8 mouse cellular contexts compared by ENCODE assay signal in genomic region chr16:18876091-18876441, GRCm38 (mm10). TPM values are rescaled to one million over a fixed set of nuclear protein-coding genes. Genes with fewer than 3 reads are reported as not detected.
A peak's percentile ranks its signal among the peaks of the same experiment; 100 is the strongest.
DNase-seq lines count a peak whose midpoint lies in the region; ATAC-seq and TF ChIP-seq lines count a peak whose summit lies in the region.

No protein-coding gene starts in this region.

- H3K4me1 ChIP-seq in cerebellum, adult 2 months (ENCODE audit: control insufficient read depth, insufficient read depth, low read length): no peaks in the 10 kb centered on the region
- peaks cover 6% of the 10 kb centered on the region for H3K4me1 ChIP-seq in testis, adult 2 months (ENCODE audit: control insufficient read depth, insufficient read depth, low read length)
- H3K4me1 ChIP-seq in limb, embryonic 14.5 days (ENCODE audit: control insufficient read depth, insufficient read depth, low read length): no peaks in the 10 kb centered on the region; the same call in 1 of the 2 replicates
- peaks cover 4% of the 10 kb centered on the region for H3K4me1 ChIP-seq in stomach, embryonic 16.5 days (ENCODE audit: control insufficient read depth, insufficient read depth, low read length)

- ATAC-seq in limb, embryonic 14.5 days (ENCODE audit: low FRiP score, low read depth): no peak; the same call in 1 of the 2 replicates
- no peak; the same call in 1 of the 2 replicates for ATAC-seq in stomach, embryonic 16.5 days (ENCODE audit: insufficient read depth, low FRiP score)

- TF ChIP-seq CTCF in cerebellum, adult 2 months (IDR thresholded peaks at IDR 0.05; ENCODE audit: borderline replicate concordance, insufficient read depth, low read depth, low read length): no peak
- TF ChIP-seq CTCF in testis, adult 2 months (IDR thresholded peaks at IDR 0.05; ENCODE audit: control insufficient read depth, insufficient read depth, insufficient replicate concordance, low read depth, low read length): no peak

- H3K27me3 ChIP-seq in cerebellum, adult 2 months (ENCODE audit: control insufficient read depth, insufficient read depth, low read length): no peaks in the 10 kb centered on the region
- H3K27me3 ChIP-seq in testis, adult 2 months (ENCODE audit: control insufficient read depth, insufficient read depth, low read length): no peaks in the 10 kb centered on the region
- no peaks in the 10 kb centered on the region for H3K27me3 ChIP-seq in limb, embryonic 14.5 days (ENCODE audit: control insufficient read depth, insufficient read depth, low read length)
- no peaks in the 10 kb centered on the region for H3K27me3 ChIP-seq in stomach, embryonic 16.5 days (ENCODE audit: control insufficient read depth, insufficient read depth, low read length)

- under 1% methylated on average over 17 of the region's 17 CpGs for WGBS in cerebellum, adult 2 months
- WGBS in limb, embryonic 14.5 days: under 1% methylated on average over 17 of the region's 17 CpGs
- WGBS in stomach, embryonic 16.5 days: 1% methylated on average over 17 of the region's 17 CpGs

- no peak for TF ChIP-seq POLR2A in cerebellum, adult 2 months (IDR thresholded peaks at IDR 0.05; ENCODE audit: borderline replicate concordance, insufficient read depth, low read length)
- no peak for TF ChIP-seq POLR2A in testis, adult 2 months (IDR thresholded peaks at IDR 0.05; ENCODE audit: control insufficient read depth, low read depth, low read length)
- TF ChIP-seq POLR2A in limb, embryonic 14.5 days (IDR thresholded peaks at IDR 0.05; ENCODE audit: borderline replicate concordance, extremely low read depth, insufficient read depth, insufficient read length): no peak; the same call in 1 of the 2 replicates

- H3K4me3 ChIP-seq in cerebellum, adult 2 months (replicated peaks; ENCODE audit: insufficient read depth, low read depth, low read length): peak overlapping the region; percentile 73
- H3K4me3 ChIP-seq in testis, adult 2 months (ENCODE audit: control insufficient read depth, low read depth, low read length): peak overlapping the region; percentile 95
- H3K4me3 ChIP-seq in limb, embryonic 14.5 days (replicated peaks; ENCODE audit: low read length): peak overlapping the region; percentile 87
- H3K4me3 ChIP-seq in stomach, embryonic 16.5 days (replicated peaks; ENCODE audit: low read length): peak overlapping the region; percentile 79

- H3K9ac ChIP-seq in limb, embryonic 14.5 days (ENCODE audit: low read depth, low read length, severe bottlenecking): peak overlapping the region; percentile 88
- peak overlapping the region; percentile 89 for H3K9ac ChIP-seq in stomach, embryonic 16.5 days (ENCODE audit: low read length)

- H3K4me2 ChIP-seq in limb, embryonic 14.5 days (replicated peaks; ENCODE audit: low read depth, low read length, severe bottlenecking): peak overlapping the region; percentile 82
- peak overlapping the region; percentile 73 for H3K4me2 ChIP-seq in stomach, embryonic 16.5 days (ENCODE audit: low read depth, low read length)

- no peaks in the 10 kb centered on the region for H3K9me3 ChIP-seq in limb, embryonic 14.5 days (ENCODE audit: control insufficient read depth, low read length)
- no peaks in the 10 kb centered on the region for H3K9me3 ChIP-seq in stomach, embryonic 16.5 days (replicated peaks; ENCODE audit: control insufficient read depth, low read length)

- DNase-seq in cerebellum, adult 2 months: no peak
- DNase-seq in cerebellum, postnatal 10 days: no peak
- no peak for DNase-seq in testis, postnatal 10 days (ENCODE audit: low spot score)
- DNase-seq in limb, embryonic 14.5 days (ENCODE audit: low spot score): no peak
- no peak for DNase-seq in frontal cortex, postnatal 25 days (ENCODE audit: low spot score in 2 of 2)
- DNase-seq in urinary bladder, postnatal 25 days (ENCODE audit: low spot score): no peak

- no peaks in the 10 kb centered on the region; the same call in 1 of the 2 replicates for H3K36me3 ChIP-seq in testis, adult 2 months (ENCODE audit: control insufficient read depth, insufficient read depth, low read length)
- H3K36me3 ChIP-seq in limb, embryonic 14.5 days (ENCODE audit: control insufficient read depth, insufficient read depth, low read length): peaks cover 33% of the 10 kb centered on the region
- peaks cover 14% of the 10 kb centered on the region for H3K36me3 ChIP-seq in stomach, embryonic 16.5 days (ENCODE audit: control insufficient read depth, insufficient read depth, low read length)

- H3K27ac ChIP-seq in cerebellum, adult 2 months (ENCODE audit: insufficient read depth, low read length): peak overlapping the region; percentile 1; the same call in 1 of the 2 replicates
- peak overlapping the region; percentile 23 for H3K27ac ChIP-seq in testis, adult 2 months (ENCODE audit: control insufficient read depth, insufficient read depth, low read depth, low read length)
- peak overlapping the region; percentile 92 for H3K27ac ChIP-seq in limb, embryonic 14.5 days (replicated peaks; ENCODE audit: low read depth, low read length)
- peak overlapping the region; percentile 96 for H3K27ac ChIP-seq in stomach, embryonic 16.5 days (ENCODE audit: low read length)

RNA-seq across cellular contexts. Expression of gene Mrpl40, which starts 0.6 kb away (rescaled TPM):
- polyA plus RNA-seq in cerebellum, adult 2 months (2012; rRNA removed): 35.7 and 37.6 TPM in 2 replicates
- polyA plus RNA-seq in testis, adult 2 months (2012; rRNA removed): 12.4 and 13.9 TPM in 2 replicates
- polyA plus RNA-seq in limb, embryonic 14.5 days (2012; rRNA removed): 20.9 and 30.4 TPM in 2 replicates
- polyA plus RNA-seq in limb, embryonic 14.5 days (2014; fragmentation: Nextera tagmentation; extraction: Ambion mirVana): 65.6 and 66.1 TPM in 2 replicates
- 88.9 and 94.7 TPM in 2 replicates for polyA plus RNA-seq in stomach, embryonic 16.5 days (2015; fragmentation: Nextera tagmentation; extraction: Ambion mirVana)

RNA-seq across cellular contexts. Expression of gene Hira, which starts 0.8 kb away (rescaled TPM):
- 64.4 and 64.7 TPM in 2 replicates for polyA plus RNA-seq in cerebellum, adult 2 months (2012; rRNA removed)
- 15.0 and 16.5 TPM in 2 replicates for polyA plus RNA-seq in testis, adult 2 months (2012; rRNA removed)
- polyA plus RNA-seq in limb, embryonic 14.5 days (2012; rRNA removed): 64.0 and 71.5 TPM in 2 replicates
- 14.1 and 14.3 TPM in 2 replicates for polyA plus RNA-seq in limb, embryonic 14.5 days (2014; fragmentation: Nextera tagmentation; extraction: Ambion mirVana)
- polyA plus RNA-seq in stomach, embryonic 16.5 days (2015; fragmentation: Nextera tagmentation; extraction: Ambion mirVana): 4.9 and 6.0 TPM in 2 replicates

RNA-seq across cellular contexts. Expression of gene Gm28539, which starts 39.7 kb away (rescaled TPM):
- 0.08 TPM in 1 of 2 replicates, not detected in the other for polyA plus RNA-seq in cerebellum, adult 2 months (2012; rRNA removed)
- polyA plus RNA-seq in testis, adult 2 months (2012; rRNA removed): not detected in 2 replicates
- polyA plus RNA-seq in limb, embryonic 14.5 days (2012; rRNA removed): 4.9 TPM in 1 of 2 replicates, not detected in the other
- not detected in 2 replicates for polyA plus RNA-seq in limb, embryonic 14.5 days (2014; fragmentation: Nextera tagmentation; extraction: Ambion mirVana)
- polyA plus RNA-seq in stomach, embryonic 16.5 days (2015; fragmentation: Nextera tagmentation; extraction: Ambion mirVana): not detected in 2 replicates

RNA-seq across cellular contexts. Expression of gene 2510002D24Rik, which starts 39.7 kb away (rescaled TPM):
- polyA plus RNA-seq in cerebellum, adult 2 months (2012; rRNA removed): 55.2 and 56.0 TPM in 2 replicates
- 7.0 and 7.5 TPM in 2 replicates for polyA plus RNA-seq in testis, adult 2 months (2012; rRNA removed)
- 49.5 and 55.3 TPM in 2 replicates for polyA plus RNA-seq in limb, embryonic 14.5 days (2012; rRNA removed)
- polyA plus RNA-seq in limb, embryonic 14.5 days (2014; fragmentation: Nextera tagmentation; extraction: Ambion mirVana): 24.4 and 28.2 TPM in 2 replicates
- polyA plus RNA-seq in stomach, embryonic 16.5 days (2015; fragmentation: Nextera tagmentation; extraction: Ambion mirVana): 47.8 and 49.1 TPM in 2 replicates

Comparison
In these comparisons a context has a peak if more than half of its experiments do, and no peak if none do; other contexts are left out.
1. H3K27ac ChIP-seq: peak in every context shown above with its lines; median percentile 96 in stomach, embryonic 16.5 days; 92 in limb, embryonic 14.5 days; 23 in testis, adult 2 months; 1 in cerebellum, adult 2 months.